Mouse (Mus musculus) myocyte (in vitro differentiated cells): ENCODE results near the gene Ankrd13b. TPM values are rescaled to one million over a fixed set of nuclear protein-coding genes. Genes with fewer than 3 reads are reported as not detected.

ENCODE experiments used
- H3K27me3 ChIP-seq: one replicate; pipeline ENCODE4 v1.6.1; 2011; ENCODE audit not compliant: control insufficient read depth, insufficient read depth, insufficient read length
- H3K36me3 ChIP-seq: one replicate; pipeline ENCODE4 v1.6.1; 2011; ENCODE audit not compliant: control insufficient read depth, insufficient read depth
- H3K4me2 ChIP-seq: one replicate; pipeline ENCODE4 v1.6.1; 2011; ENCODE audit warnings: low read depth, control low read depth
- H3K4me3 ChIP-seq: one replicate; pipeline ENCODE4 v1.5.1; 2011; ENCODE audit warnings: mild to moderate bottlenecking, control low read depth, moderate library complexity
- H3K79me2 ChIP-seq: one replicate; pipeline ENCODE4 v1.6.1; 2011; ENCODE audit not compliant: control insufficient read depth, insufficient read depth
- H3ac ChIP-seq: one replicate; pipeline ENCODE4 v1.6.1; 2011; ENCODE audit not compliant: control insufficient read depth, insufficient read length
- CEBPB ChIP-seq: IDR thresholded peaks from 2 replicates; pipeline ENCODE4 v1.6.1; 2011; ENCODE audit warnings: mild to moderate bottlenecking, moderate library complexity; ENCODE audit not compliant: poor library complexity, insufficient read depth, severe bottlenecking
- E2F4 ChIP-seq: IDR thresholded peaks from one replicate; pipeline ENCODE4 v1.6.1; 2011; ENCODE audit warnings: mild to moderate bottlenecking, control low read depth, moderate library complexity; ENCODE audit not compliant: insufficient read depth
- MAX ChIP-seq: IDR thresholded peaks from one replicate; pipeline ENCODE4 v1.6.1; 2011; ENCODE audit warnings: low read depth, mild to moderate bottlenecking, control low read depth
- MYOD1 ChIP-seq, 3 experiments: IDR thresholded peaks; one replicate each; pipeline ENCODE4 v1.6.1; 2011; ENCODE audit warnings: control low read depth in 2 of 3, low read depth in 2 of 3, mild to moderate bottlenecking in 2 of 3, moderate library complexity in 1 of 3; ENCODE audit not compliant: insufficient read length in 2 of 3, control insufficient read depth in 1 of 3
- MYOG ChIP-seq, 3 experiments: IDR thresholded peaks; one replicate each; pipeline ENCODE4 v1.6.1; 2011; ENCODE audit warnings: control low read depth in 2 of 3, low read depth in 2 of 3, mild to moderate bottlenecking in 2 of 3; ENCODE audit not compliant: insufficient read length in 2 of 3, control insufficient read depth in 1 of 3, insufficient read depth in 1 of 3
- POLR2A ChIP-seq: IDR thresholded peaks from one replicate; pipeline ENCODE4 v1.6.1; 2011; ENCODE audit warnings: low read depth, mild to moderate bottlenecking, control low read depth, moderate library complexity; ENCODE audit not compliant: insufficient read length
- POLR2AphosphoS2 ChIP-seq: IDR thresholded peaks from one replicate; pipeline ENCODE4 v1.6.1; 2011; ENCODE audit warnings: low read depth, control low read depth; ENCODE audit not compliant: insufficient read length
- REST ChIP-seq: IDR thresholded peaks from one replicate; pipeline ENCODE4 v1.6.1; 2011; ENCODE audit warnings: mild to moderate bottlenecking, control low read depth, moderate library complexity; ENCODE audit not compliant: insufficient read depth, insufficient read length
- SRF ChIP-seq: IDR thresholded peaks from one replicate; pipeline ENCODE4 v1.6.1; 2011; ENCODE audit warnings: low read depth; ENCODE audit not compliant: control insufficient read depth, insufficient read length
- TCF12 ChIP-seq: IDR thresholded peaks from one replicate; pipeline ENCODE4 v1.6.1; 2011; ENCODE audit warnings: mild to moderate bottlenecking, control low read depth; ENCODE audit not compliant: poor library complexity, insufficient read depth, severe bottlenecking
- TCF3 ChIP-seq: IDR thresholded peaks from one replicate; pipeline ENCODE4 v1.6.1; 2011; ENCODE audit warnings: low read depth, control low read depth; ENCODE audit not compliant: insufficient read length
- USF1 ChIP-seq: IDR thresholded peaks from one replicate; pipeline ENCODE4 v1.6.1; 2011; ENCODE audit warnings: low read depth, mild to moderate bottlenecking, control low read depth, moderate library complexity
- polyA plus RNA-seq: library from polyadenylated mRNA; unstranded; fragments of >200 nt; fragmentation: generic; extraction: Trizol; gene quantifications from one replicate; pipeline ENCODE4 v1.2.1, GENCODE M21; 2012; ENCODE audit warnings: missing spikeins

Gene Ankrd13b
- polyA plus RNA-seq, 1 experiment = 46.0 TPM

DNA sequence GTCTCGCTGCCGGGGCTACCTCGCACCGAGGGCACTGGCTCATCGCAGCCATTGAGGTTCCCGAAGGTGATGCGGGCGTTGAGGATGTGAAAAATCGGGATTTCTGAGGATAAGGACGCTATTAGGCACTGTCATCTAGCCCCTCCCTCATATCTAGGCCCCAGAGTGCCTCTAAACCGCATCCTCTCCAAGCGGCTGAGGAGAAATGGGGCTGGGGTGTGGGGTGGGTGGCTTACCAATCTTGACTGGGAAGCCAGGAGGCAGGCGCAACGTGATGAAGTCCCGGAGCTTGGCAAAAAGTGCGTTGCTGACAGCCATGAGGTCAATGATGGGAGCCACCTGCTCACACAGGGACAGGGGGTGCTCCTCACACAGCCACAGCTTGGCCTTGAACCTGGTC is 16.7 kb downstream of the Ankrd13b start:
- TF ChIP-seq POLR2AphosphoS2 (no peak), TCF12 (no peak), SRF (no peak), CEBPB (no peak), POLR2A (no peak), REST (no peak), TCF3 (no peak), USF1 (no peak), MYOD1 (IDR thresholded peaks at IDR 0.05; ENCODE audit: control insufficient read depth in 1 of 3, insufficient read length in 2 of 3, low read depth in 2 of 3) (no peak), MAX (no peak), E2F4 (no peak), MYOG (IDR thresholded peaks at IDR 0.05; ENCODE audit: control insufficient read depth in 1 of 3, insufficient read depth in 1 of 3, insufficient read length in 2 of 3, low read depth in 2 of 3) (no peak)
- Histone ChIP-seq H3ac (no peak overlapping the region), H3K36me3 (peaks cover 4% of the 10 kb centered on the region), H3K79me2 (no peaks in the 10 kb centered on the region), H3K4me2 (no peak overlapping the region), H3K27me3 (no peaks in the 10 kb centered on the region), H3K4me3 (no peak overlapping the region)

GRCm38 (mm10) chr11:77471407-77471806 is 18.1 kb downstream of the Ankrd13b start:
- Histone ChIP-seq H3K4me2 (no peak overlapping the region), H3ac (no peak overlapping the region), H3K4me3 (no peak overlapping the region), H3K27me3 (no peaks in the 10 kb centered on the region), H3K79me2 (no peaks in the 10 kb centered on the region), H3K36me3 (peaks cover 4% of the 10 kb centered on the region)
- TF ChIP-seq POLR2AphosphoS2 (no peak), USF1 (no peak), SRF (no peak), MAX (no peak), CEBPB (no peak), MYOD1 (IDR thresholded peaks at IDR 0.05; ENCODE audit: control insufficient read depth in 1 of 3, insufficient read length in 2 of 3, low read depth in 2 of 3) (no peak), TCF3 (no peak), REST (no peak), TCF12 (no peak), E2F4 (no peak), MYOG (IDR thresholded peaks at IDR 0.05; ENCODE audit: control insufficient read depth in 1 of 3, insufficient read depth in 1 of 3, insufficient read length in 2 of 3, low read depth in 2 of 3) (no peak), POLR2A (no peak)

DNA sequence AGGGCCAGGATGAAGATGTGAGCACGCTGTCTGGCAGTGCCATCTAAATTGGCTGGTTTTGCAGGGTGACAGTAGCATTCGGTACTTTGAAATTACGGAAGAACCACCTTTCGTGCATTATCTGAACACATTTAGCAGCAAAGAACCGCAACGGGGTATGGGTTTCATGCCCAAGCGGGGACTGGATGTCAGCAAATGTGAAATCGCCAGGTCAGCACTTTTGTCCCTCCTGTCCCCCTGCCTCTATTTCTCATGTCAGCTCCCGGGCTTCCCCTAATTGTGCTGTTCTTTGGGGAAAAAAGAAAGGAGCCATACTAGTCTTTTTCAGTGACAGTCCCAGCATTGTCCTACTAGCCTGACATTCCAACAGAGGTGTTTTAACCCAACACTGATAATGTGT is 21.1 kb downstream of the Ankrd13b start:
- Histone ChIP-seq H3ac (no peak overlapping the region), H3K27me3 (no peaks in the 10 kb centered on the region), H3K79me2 (no peaks in the 10 kb centered on the region), H3K4me2 (no peak overlapping the region), H3K4me3 (no peak overlapping the region), H3K36me3 (peaks cover 4% of the 10 kb centered on the region)
- TF ChIP-seq E2F4 = no peak
- TF ChIP-seq REST = no peak
- TF ChIP-seq MYOG (IDR thresholded peaks at IDR 0.05; ENCODE audit: control insufficient read depth in 1 of 3, insufficient read depth in 1 of 3, insufficient read length in 2 of 3, low read depth in 2 of 3) = no peak
- TF ChIP-seq MAX = no peak
- no peak for TF ChIP-seq POLR2AphosphoS2

DNA sequence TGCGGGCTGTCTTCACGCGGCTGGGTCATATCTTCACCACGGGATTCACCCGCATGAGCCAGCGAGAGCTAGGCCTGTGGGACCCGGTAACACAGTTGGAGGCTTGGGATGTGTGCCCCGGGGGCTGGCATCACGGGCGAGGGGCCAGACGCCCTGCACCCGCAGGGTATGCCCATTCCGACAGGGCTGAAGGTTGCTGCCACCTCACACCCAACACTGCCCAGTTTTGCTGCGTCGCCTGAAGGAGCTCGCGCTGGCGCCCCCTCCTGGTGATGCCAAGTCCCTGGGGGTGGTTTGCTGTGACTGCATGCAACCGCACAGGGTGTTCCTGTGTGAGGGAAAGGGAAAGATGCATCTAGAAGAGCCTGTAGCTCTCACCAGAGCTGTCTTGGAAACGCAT is 21.7 kb downstream of the Ankrd13b start:
- peaks cover 4% of the 10 kb centered on the region for H3K36me3 ChIP-seq
- H3K4me3 ChIP-seq = no peak overlapping the region

GRCm38 (mm10) chr11:77467157-77467556 is 22.3 kb downstream of the Ankrd13b start:
- no peaks in the 10 kb centered on the region for H3K27me3 ChIP-seq

More for the DNA sequence above, 21.7 kb downstream of the Ankrd13b start:
- TF ChIP-seq TCF12 (no peak), POLR2AphosphoS2 (peak; percentile 13)
- H3K4me2 ChIP-seq = no peak overlapping the region
- no peaks in the 10 kb centered on the region for H3K27me3 ChIP-seq
- H3K79me2 ChIP-seq = no peaks in the 10 kb centered on the region
- no peak overlapping the region for H3ac ChIP-seq

GRCm38 (mm10) chr11:77466544-77466943 is 22.9 kb downstream of the Ankrd13b start:
- Histone ChIP-seq H3K36me3 (no peaks in the 10 kb centered on the region), H3K79me2 (no peaks in the 10 kb centered on the region), H3K27me3 (no peaks in the 10 kb centered on the region), H3ac (no peak overlapping the region), H3K4me2 (no peak overlapping the region), H3K4me3 (no peak overlapping the region)
- TF ChIP-seq REST = no peak
- TF ChIP-seq USF1 = no peak
- TF ChIP-seq MYOD1 (IDR thresholded peaks at IDR 0.05; ENCODE audit: control insufficient read depth in 1 of 3, insufficient read length in 2 of 3, low read depth in 2 of 3) = no peak
- TF ChIP-seq CEBPB = no peak
- no peak for TF ChIP-seq E2F4
- no peak for TF ChIP-seq POLR2AphosphoS2
- TF ChIP-seq SRF = no peak
- no peak for TF ChIP-seq POLR2A
- no peak for TF ChIP-seq MYOG (IDR thresholded peaks at IDR 0.05; ENCODE audit: control insufficient read depth in 1 of 3, insufficient read depth in 1 of 3, insufficient read length in 2 of 3, low read depth in 2 of 3)
- no peak for TF ChIP-seq TCF12
- TF ChIP-seq TCF3 = no peak
- no peak for TF ChIP-seq MAX

More at GRCm38 (mm10) chr11:77467157-77467556, 22.3 kb downstream of the Ankrd13b start:
- no peak overlapping the region for H3K4me3 ChIP-seq
- no peak overlapping the region for H3K4me2 ChIP-seq
- peak; percentile 14 for TF ChIP-seq POLR2AphosphoS2
- no peak for TF ChIP-seq MYOG (IDR thresholded peaks at IDR 0.05; ENCODE audit: control insufficient read depth in 1 of 3, insufficient read depth in 1 of 3, insufficient read length in 2 of 3, low read depth in 2 of 3)
- H3K36me3 ChIP-seq = peaks cover 3% of the 10 kb centered on the region
- no peak overlapping the region for H3ac ChIP-seq
- no peaks in the 10 kb centered on the region for H3K79me2 ChIP-seq
